Mouse (Mus musculus) hindbrain, embryonic 16.5 days (tissue): Measurements from ENCODE around the gene A930004D18Rik. TPM values are rescaled to one million over a fixed set of nuclear protein-coding genes. Genes with fewer than 3 reads are reported as not detected.

Experiments used
- ATAC-seq: fragments of 200-750 bp; cut with Nextera tagmentation; 2 replicates; pipeline ENCODE4 v1.8.0; 2017; ENCODE audit warnings: moderate TSS enrichment, moderate library complexity
- H3K27ac ChIP-seq: fragments of 300-500 bp; sonication (generic); 2 replicates; pipeline ENCODE4 v1.5.1; 2014; ENCODE audit warnings: low read depth, mild to moderate bottlenecking, control low read depth, low read length, moderate library complexity
- H3K27me3 ChIP-seq: fragments of 300-500 bp; sonication (generic); replicated peaks from 2 replicates; pipeline ENCODE4 v1.6.1; 2014; ENCODE audit warnings: low read length; ENCODE audit not compliant: control insufficient read depth, insufficient read depth
- H3K36me3 ChIP-seq: fragments of 300-500 bp; sonication (generic); 2 replicates; pipeline ENCODE4 v1.6.1; 2014; ENCODE audit warnings: mild to moderate bottlenecking, low read length, moderate library complexity, mixed read lengths; ENCODE audit not compliant: control insufficient read depth, insufficient read depth
- H3K4me1 ChIP-seq: fragments of 300-500 bp; sonication (generic); 2 replicates; pipeline ENCODE4 v1.6.1; 2014; ENCODE audit warnings: low read depth, low read length; ENCODE audit not compliant: control insufficient read depth, insufficient read depth
- H3K4me2 ChIP-seq: fragments of 300-500 bp; sonication (generic); 2 replicates; pipeline ENCODE4 v1.6.1; 2014; ENCODE audit warnings: mild to moderate bottlenecking, low read length, control low read depth, moderate library complexity
- H3K4me3 ChIP-seq: fragments of 300-500 bp; sonication (generic); 2 replicates; pipeline ENCODE4 v1.5.1; 2014; ENCODE audit warnings: mild to moderate bottlenecking, low read length, control low read depth, moderate library complexity
- H3K9ac ChIP-seq: fragments of 300-500 bp; sonication (generic); 2 replicates; pipeline ENCODE4 v1.6.1; 2014; ENCODE audit warnings: low read depth, mild to moderate bottlenecking, control low read depth, low read length, moderate library complexity
- H3K9me3 ChIP-seq: fragments of 300-500 bp; sonication (generic); 2 replicates; pipeline ENCODE4 v1.6.1; 2014; ENCODE audit warnings: mild to moderate bottlenecking, low read length, moderate library complexity; ENCODE audit not compliant: control insufficient read depth
- WGBS: fragments of 180-500 bp; shearing (Covaris S2); extraction: QIAGEN DNeasy Blood & Tissue Kit; methylation state at CpG from one replicate; pipeline ENCODE4 v1.1.7; 2014; 5-methylcytosine and 5-hydroxymethylcytosine counted together
- polyA plus RNA-seq: library from polyadenylated mRNA; unstranded; fragments of >200 nt; fragmentation: Nextera tagmentation; extraction: Ambion mirVana; gene quantifications from 2 replicates; pipeline ENCODE4 v1.2.1, GENCODE M21; 2015

The A930004D18Rik gene
- polyA plus RNA-seq, 1 experiment from 2014 or later: 8.2 TPM

DNA sequence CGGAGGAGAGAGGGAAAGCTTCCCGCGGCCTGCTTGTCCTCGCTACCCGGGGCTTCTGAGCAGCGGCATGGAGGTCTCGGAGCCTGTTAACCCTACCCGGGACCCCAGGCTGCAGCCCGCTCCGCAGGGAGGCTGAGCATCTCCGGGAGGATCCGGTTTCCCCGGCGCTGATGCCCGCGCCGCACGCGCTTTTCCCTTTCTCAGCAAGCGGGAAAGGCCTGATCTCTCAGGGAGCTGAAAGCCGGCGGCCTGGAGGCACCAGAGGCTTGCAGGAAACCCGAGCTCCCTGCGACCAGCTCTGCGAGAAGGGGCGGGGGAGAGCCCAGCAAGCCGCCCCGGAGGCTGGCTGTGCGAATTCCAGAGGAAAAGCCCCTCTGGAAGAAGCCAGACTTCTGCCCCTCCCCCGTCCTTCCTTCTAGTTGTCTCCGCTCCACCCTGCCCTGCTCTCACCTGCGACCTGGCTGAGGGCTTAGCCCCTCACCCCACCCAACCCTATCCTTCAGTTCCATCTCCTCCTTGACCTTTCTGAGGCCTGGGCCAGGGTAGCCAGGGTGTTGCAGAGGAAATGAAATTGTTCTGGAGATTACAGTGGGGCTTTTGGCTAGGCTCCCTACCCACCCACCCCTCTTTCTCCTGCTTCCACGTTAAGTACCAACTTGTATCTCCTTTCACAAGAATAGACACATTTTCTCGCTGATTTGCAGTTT, 5.6 kb downstream of the A930004D18Rik start:
- Histone ChIP-seq H3K27ac (no peak overlapping the region), H3K27me3 (no peaks in the 10 kb centered on the region), H3K4me3 (peak overlapping the region; percentile 33), H3K4me1 (peaks cover 14% of the 10 kb centered on the region), H3K36me3 (no peaks in the 10 kb centered on the region), H3K4me2 (peak overlapping the region; percentile 71), H3K9me3 (no peaks in the 10 kb centered on the region), H3K9ac (peak overlapping the region; percentile 66)
- 7% methylated on average over 26 of the region's 34 CpGs for WGBS
- ATAC-seq: no peak

DNA sequence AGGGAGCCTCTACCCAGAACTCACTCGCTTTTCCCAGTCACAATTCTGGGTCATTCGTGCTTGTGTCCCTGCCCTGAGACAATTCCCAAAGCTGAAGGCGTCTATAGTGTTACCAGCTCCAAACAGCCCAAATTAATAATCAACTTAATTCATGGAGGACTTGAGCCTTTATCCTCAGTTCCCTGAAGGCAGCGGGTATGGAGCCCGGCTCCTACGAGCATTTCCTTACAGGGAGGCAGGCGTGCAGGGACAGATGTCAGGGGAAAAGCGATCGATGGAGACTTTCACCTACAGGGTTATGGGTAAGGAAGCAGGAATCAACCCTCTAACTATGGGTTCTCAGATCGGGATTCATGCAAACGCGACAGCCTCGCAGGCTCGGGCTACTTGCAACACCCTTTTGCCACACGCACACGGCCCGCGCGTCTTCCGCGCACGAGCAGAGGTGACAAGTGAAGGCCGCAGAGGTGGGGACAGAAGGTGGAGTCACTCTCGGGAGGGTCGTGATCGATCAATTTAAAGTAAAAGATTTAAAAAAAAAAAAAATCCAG, 6.2 kb downstream of the A930004D18Rik start:
- H3K27ac ChIP-seq: no peak overlapping the region
- peak overlapping the region; percentile 66 for H3K9ac ChIP-seq
- peak overlapping the region; percentile 71 for H3K4me2 ChIP-seq
- 8% methylated on average over 26 of the region's 26 CpGs for WGBS
- no peaks in the 10 kb centered on the region for H3K36me3 ChIP-seq
- H3K27me3 ChIP-seq: no peaks in the 10 kb centered on the region
- no peak for ATAC-seq
- H3K4me3 ChIP-seq: peak overlapping the region; percentile 33
- H3K4me1 ChIP-seq: peaks cover 19% of the 10 kb centered on the region
- H3K9me3 ChIP-seq: no peaks in the 10 kb centered on the region

DNA sequence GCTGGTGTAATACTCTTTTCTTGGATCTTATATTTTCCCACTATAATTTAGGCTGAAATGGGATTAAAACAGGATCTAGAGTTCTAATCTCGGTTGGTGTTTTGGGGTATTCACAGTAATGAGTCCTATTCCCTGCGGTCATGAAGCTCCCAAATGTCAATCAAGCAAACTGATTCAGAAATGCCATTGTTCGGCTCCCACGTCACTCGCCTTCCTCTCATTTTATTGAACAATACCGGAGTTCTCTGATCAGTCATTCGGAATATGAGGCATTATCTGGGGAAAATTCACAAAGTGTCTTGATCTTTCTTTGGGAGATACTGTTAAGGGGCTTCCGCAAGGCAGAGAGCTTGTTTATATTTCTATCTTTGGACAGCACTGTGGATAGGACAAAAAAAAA, 7.0 kb downstream of the A930004D18Rik start:
- Histone ChIP-seq H3K4me1 (peaks cover 22% of the 10 kb centered on the region), H3K36me3 (no peaks in the 10 kb centered on the region), H3K4me3 (no peak overlapping the region), H3K9ac (no peak overlapping the region), H3K27me3 (no peaks in the 10 kb centered on the region), H3K4me2 (no peak overlapping the region), H3K27ac (no peak overlapping the region), H3K9me3 (no peaks in the 10 kb centered on the region)
- 53% methylated on average over 8 of the region's 8 CpGs for WGBS
- ATAC-seq: no peak

DNA sequence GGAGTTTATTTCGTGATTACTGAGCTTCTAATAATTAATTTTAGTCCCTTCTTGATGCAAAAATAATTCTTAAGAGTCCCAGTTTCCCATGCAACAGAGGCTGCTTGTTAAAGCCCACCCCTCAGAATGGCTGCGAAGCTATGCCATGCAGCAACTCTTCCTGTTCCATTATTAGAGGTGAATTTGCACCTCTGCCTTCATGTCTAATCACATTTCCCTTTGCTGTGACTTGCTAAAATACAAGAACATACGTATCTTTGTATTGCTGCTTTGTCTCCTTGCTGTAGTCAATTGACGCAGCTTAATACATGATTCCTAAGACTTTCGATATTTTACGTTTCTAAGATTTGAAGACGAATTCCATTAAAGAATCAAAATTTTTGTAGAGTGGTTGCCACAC, 7.9 kb downstream of the A930004D18Rik start:
- no peak for ATAC-seq
- Histone ChIP-seq H3K9ac (no peak overlapping the region), H3K4me2 (no peak overlapping the region), H3K27ac (no peak overlapping the region), H3K36me3 (no peaks in the 10 kb centered on the region), H3K4me1 (peaks cover 22% of the 10 kb centered on the region), H3K27me3 (no peaks in the 10 kb centered on the region), H3K4me3 (no peak overlapping the region), H3K9me3 (no peaks in the 10 kb centered on the region)
- 67% methylated on average over 7 of the region's 7 CpGs for WGBS

DNA sequence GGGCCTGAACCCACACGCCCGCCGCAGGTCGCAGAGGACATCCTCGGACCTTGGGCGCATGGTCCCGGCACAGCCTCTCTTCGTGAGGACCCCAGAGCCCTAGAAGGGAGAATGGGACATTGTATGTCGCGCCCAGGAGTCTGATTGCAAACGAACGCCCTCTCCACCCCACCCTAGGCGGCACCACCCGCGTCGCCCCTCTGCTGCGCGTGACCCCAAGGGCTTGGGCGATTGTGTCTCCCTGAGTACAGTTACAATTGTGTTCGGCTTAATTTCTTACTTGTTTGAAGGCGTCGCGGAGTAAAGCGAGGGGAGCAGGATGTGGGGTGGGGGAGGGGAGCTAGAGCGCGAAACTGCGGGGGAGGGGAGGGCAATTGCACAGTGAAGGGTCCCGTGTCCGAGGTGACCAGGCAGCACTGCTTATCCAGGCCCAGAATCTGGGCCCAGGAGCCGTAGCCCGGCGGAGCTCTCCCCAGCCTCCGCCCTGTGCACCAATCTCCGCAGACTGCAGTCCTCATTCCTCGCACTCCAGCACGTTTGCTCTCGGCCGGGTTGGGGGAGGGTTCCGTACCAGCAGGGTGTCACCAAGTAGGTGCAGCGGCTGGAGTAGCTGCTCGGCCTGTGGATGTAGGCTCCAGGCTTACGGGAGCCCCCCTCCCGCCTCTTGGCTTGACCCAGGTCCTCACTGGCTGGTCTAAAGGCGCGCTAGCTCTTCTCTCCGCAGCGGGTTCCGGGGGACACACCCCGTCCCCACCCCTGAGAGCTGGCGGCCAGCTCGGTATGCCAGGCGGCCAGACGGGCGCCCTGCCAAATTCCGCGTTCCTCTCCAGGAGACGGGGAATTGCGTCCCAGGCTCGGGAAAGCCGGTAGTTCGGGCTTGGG, 9.2 kb downstream of the A930004D18Rik start:
- Histone ChIP-seq H3K4me3 (peak overlapping the region; percentile 68), H3K27me3 (no peaks in the 10 kb centered on the region), H3K36me3 (no peaks in the 10 kb centered on the region), H3K9me3 (no peaks in the 10 kb centered on the region), H3K4me1 (peaks cover 17% of the 10 kb centered on the region), H3K9ac (peak overlapping the region; percentile 91), H3K4me2 (peak overlapping the region; percentile 80), H3K27ac (peak overlapping the region; percentile 93)
- 0% methylated on average over 54 of the region's 61 CpGs for WGBS
- ATAC-seq: peak; percentile 74

DNA sequence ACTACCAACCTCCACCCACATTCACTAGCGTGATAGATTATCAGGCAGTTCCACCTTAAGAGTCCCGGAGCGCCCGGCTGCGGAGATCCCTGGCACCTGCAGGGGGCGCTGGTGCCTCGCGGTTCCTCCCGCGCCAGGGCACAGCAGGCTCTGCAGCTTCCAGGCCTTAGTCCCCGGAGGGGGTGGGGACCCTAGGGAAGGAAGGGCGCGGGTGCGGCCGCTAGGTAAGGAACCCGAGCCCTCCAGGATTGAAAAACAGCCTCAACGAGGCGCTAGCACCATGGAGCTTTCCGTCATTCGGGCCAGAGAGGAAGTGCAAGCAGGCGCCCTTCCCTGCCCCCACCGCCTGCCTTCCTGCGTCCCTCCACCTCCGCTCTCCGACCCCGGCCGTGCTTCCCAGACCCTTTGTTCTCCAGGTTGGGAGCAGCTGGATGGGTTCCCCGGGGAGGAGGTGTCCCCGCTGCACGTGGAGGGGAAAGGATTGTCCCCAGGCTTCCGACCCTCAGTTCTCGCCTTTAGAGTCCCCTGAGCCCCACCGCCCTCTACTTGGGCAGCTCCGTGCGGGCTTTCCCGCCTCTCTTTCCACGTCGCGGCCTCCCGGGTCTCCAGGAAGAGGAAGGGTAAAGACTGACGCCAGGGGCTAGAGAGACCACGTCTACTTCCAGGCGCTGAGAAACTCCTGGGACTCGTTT, 9.9 kb downstream of the A930004D18Rik start:
- no peaks in the 10 kb centered on the region for H3K9me3 ChIP-seq
- H3K4me1 ChIP-seq: peaks cover 14% of the 10 kb centered on the region
- peak overlapping the region; percentile 91 for H3K9ac ChIP-seq
- under 1% methylated on average over 44 of the region's 44 CpGs for WGBS
- ATAC-seq: peak; percentile 82
- peak overlapping the region; percentile 68 for H3K4me3 ChIP-seq
- H3K4me2 ChIP-seq: peak overlapping the region; percentile 80
- peak overlapping the region; percentile 93 for H3K27ac ChIP-seq
- no peaks in the 10 kb centered on the region for H3K36me3 ChIP-seq
- no peaks in the 10 kb centered on the region for H3K27me3 ChIP-seq

DNA sequence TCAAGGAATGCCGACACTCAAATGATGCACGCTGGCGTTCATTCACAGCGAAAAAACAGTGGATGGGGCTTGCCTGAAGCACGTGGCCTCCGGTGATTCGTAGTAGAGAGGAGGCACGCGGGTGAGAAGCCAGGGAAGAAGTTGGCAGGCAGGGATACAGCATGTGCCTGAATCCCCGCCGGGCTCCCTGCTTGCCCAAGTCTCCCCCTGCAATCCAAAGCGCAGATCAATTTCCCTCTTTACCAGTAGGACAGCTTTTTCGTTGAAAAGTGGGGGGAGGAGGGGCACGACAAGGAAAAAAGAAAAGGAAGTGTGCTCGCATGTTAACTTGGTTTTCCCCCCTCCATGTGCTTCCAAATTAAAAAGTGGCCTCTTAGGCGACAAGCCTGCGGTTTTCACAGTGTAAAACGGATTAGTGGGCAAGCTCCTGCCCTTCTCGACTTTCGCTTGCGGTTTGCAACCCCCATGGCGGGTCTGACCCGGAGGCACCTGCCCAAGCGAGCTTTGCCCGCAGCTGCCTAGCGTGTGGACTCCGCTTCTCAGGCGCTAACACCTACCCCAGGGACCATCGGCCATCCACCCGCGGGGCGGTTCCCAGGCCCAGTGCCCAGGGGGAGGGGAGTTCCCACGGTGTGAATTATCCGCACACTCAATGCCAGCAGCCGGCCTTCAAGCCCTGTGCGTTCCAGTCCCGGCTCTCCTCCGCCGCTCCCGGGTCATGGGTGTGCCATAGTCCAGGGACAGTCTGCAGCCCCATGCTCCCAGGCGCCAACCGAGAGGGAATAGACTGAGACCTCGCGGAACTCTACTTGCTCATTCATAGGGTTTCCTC, 11.2 kb downstream of the A930004D18Rik start:
- Histone ChIP-seq H3K4me1 (peaks cover 11% of the 10 kb centered on the region), H3K4me3 (peak overlapping the region; percentile 68), H3K36me3 (no peaks in the 10 kb centered on the region), H3K9me3 (no peaks in the 10 kb centered on the region), H3K27me3 (no peaks in the 10 kb centered on the region), H3K27ac (peak overlapping the region; percentile 23; the same call in 1 of the 2 replicates), H3K9ac (peak overlapping the region; percentile 49), H3K4me2 (peak overlapping the region; percentile 80)
- WGBS: under 1% methylated on average over 44 of the region's 44 CpGs
- ATAC-seq: peak; percentile 21; the same call in 1 of the 2 replicates

DNA sequence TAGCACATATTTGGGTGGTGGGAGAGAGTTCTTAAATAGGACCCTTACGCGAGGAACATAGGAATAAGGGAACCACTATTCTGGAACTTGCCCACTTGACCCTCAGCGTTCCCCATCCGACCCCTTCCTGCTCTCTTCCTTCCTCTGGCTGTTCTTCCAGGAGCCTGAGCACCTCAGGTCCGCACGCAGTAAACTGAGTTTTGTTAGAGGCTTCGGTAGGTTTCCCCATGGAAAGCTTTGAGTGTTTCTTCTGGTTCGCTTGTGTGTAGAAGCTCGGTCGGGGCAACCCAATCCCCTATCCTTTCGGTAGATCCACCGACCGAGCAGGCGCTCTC, 11.8 kb downstream of the A930004D18Rik start:
- H3K4me2 ChIP-seq: peak overlapping the region; percentile 80
- H3K4me3 ChIP-seq: peak overlapping the region; percentile 68
- no peak for ATAC-seq
- H3K9me3 ChIP-seq: no peaks in the 10 kb centered on the region
- no peaks in the 10 kb centered on the region for H3K27me3 ChIP-seq
- peak overlapping the region; percentile 5; the same call in 1 of the 2 replicates for H3K27ac ChIP-seq
- under 1% methylated on average over 14 of the region's 14 CpGs for WGBS
- peaks cover 11% of the 10 kb centered on the region for H3K4me1 ChIP-seq
- H3K36me3 ChIP-seq: no peaks in the 10 kb centered on the region
- peak overlapping the region; percentile 49 for H3K9ac ChIP-seq
